Mouse (Mus musculus) C2C12 (cell line): ENCODE data around the gene Fam53b.

ENCODE experiments used
- CEBPB ChIP-seq: IDR thresholded peaks from one replicate; pipeline ENCODE4 v1.6.1; 2011; ENCODE audit warnings: low read depth, mild to moderate bottlenecking, control low read depth, moderate library complexity
- CTCF ChIP-seq: IDR thresholded peaks from one replicate; pipeline ENCODE4 v1.5.1; 2011; ENCODE audit not compliant: control insufficient read depth, insufficient read depth, insufficient read length
- FOSL1 ChIP-seq: IDR thresholded peaks from one replicate; pipeline ENCODE4 v1.8.0; 2011; ENCODE audit warnings: mild to moderate bottlenecking, low read length; ENCODE audit not compliant: poor library complexity, insufficient read depth, severe bottlenecking
- MAX ChIP-seq: IDR thresholded peaks from one replicate; pipeline ENCODE4 v1.6.1; 2011; ENCODE audit warnings: mild to moderate bottlenecking, control low read depth
- MYOD1 ChIP-seq: IDR thresholded peaks from one replicate; pipeline ENCODE4 v1.6.1; 2011; ENCODE audit warnings: low read depth; ENCODE audit not compliant: control insufficient read depth, insufficient read length
- MYOG ChIP-seq: IDR thresholded peaks from one replicate; pipeline ENCODE4 v1.6.1; 2011; ENCODE audit not compliant: control insufficient read depth, insufficient read length; ENCODE audit errors: extremely low read depth
- USF1 ChIP-seq: IDR thresholded peaks from one replicate; pipeline ENCODE4 v1.6.1; 2011; ENCODE audit warnings: low read depth, mild to moderate bottlenecking, control low read depth, moderate library complexity

GRCm38 (mm10) chr7:132803962-132804361 lies 9.7 kb downstream of the Fam53b start:
- no peak for TF ChIP-seq CEBPB
- no peak for TF ChIP-seq CTCF
- TF ChIP-seq MAX: no peak
- TF ChIP-seq USF1: no peak
- no peak for TF ChIP-seq MYOG
- no peak for TF ChIP-seq FOSL1
- no peak for TF ChIP-seq MYOD1
